Mouse (Mus musculus): ENCODE results near the gene Dennd6b.

The Dennd6b gene

GRCm38 (mm10) chr15:89182328-89182741, 14.0 kb downstream of the Dennd6b start:
- CTCF ChIA-PET = no interaction called here

- CTCF ChIA-PET = no interaction called here
These were observed 14.6 kb downstream of the Dennd6b start for GRCm38 (mm10) chr15:89181561-89182270.

GRCm38 (mm10) chr15:89180571-89181229, 15.6 kb downstream of the Dennd6b start, which contains the start of gene Plxnb2:
Gene Plxnb2 (minus strand): TSS chr15:89180788.
- CTCF ChIA-PET = no interaction called here

- CTCF ChIA-PET = no interaction called here
These were observed 16.2 kb downstream of the Dennd6b start for GRCm38 (mm10) chr15:89180081-89180541.

GRCm38 (mm10) chr15:89179630-89179964, 16.7 kb downstream of the Dennd6b start:
- CTCF ChIA-PET = no interaction called here

- CTCF ChIA-PET = no interaction called here
These were observed 17.2 kb downstream of the Dennd6b start for GRCm38 (mm10) chr15:89178954-89179629.

GRCm38 (mm10) chr15:89178260-89178860, 17.9 kb downstream of the Dennd6b start:
- CTCF ChIA-PET = no interaction called here

- CTCF ChIA-PET = interaction anchor here (0.5 to 0.8 kb wide), 2 partner anchors 10 to 50 kb away, joined by 3 to 5 read pairs; partner anchors contain the start of gene Hdac10
These were observed 18.6 kb downstream of the Dennd6b start for GRCm38 (mm10) chr15:89177576-89178259.

GRCm38 (mm10) chr15:89177121-89177520, 19.2 kb downstream of the Dennd6b start:
- CTCF ChIA-PET = interaction anchor here (0.5 to 0.8 kb wide), 2 partner anchors 9 to 49 kb away, joined by 3 to 5 read pairs; partner anchors contain the start of gene Hdac10

- CTCF ChIA-PET = interaction anchor here (0.6 kb wide), 1 partner anchor 11 kb away, joined by 21 read pairs; no protein-coding TSS in a partner anchor
These were observed 20.7 kb downstream of the Dennd6b start for GRCm38 (mm10) chr15:89175411-89176155.

- CTCF ChIA-PET = interaction anchor here (0.6 kb wide), 1 partner anchor 12 kb away, joined by 21 read pairs; no protein-coding TSS in a partner anchor
These were observed 21.4 kb downstream of the Dennd6b start for GRCm38 (mm10) chr15:89174889-89175339.

GRCm38 (mm10) chr15:89173906-89174214, 22.4 kb downstream of the Dennd6b start:
- CTCF ChIA-PET = no interaction called here

GRCm38 (mm10) chr15:89173024-89173905, 23.0 kb downstream of the Dennd6b start:
- CTCF ChIA-PET = no interaction called here

- CTCF ChIA-PET = no interaction called here
These were observed 23.9 kb downstream of the Dennd6b start for GRCm38 (mm10) chr15:89172276-89172935.

- CTCF ChIA-PET = no interaction called here
These were observed 24.7 kb downstream of the Dennd6b start for GRCm38 (mm10) chr15:89171526-89172051.

- CTCF ChIA-PET = no interaction called here
These were observed 26.2 kb downstream of the Dennd6b start for GRCm38 (mm10) chr15:89170102-89170501.

- CTCF ChIA-PET = no interaction called here
These were observed 26.9 kb downstream of the Dennd6b start for GRCm38 (mm10) chr15:89169431-89169830.

- CTCF ChIA-PET = no interaction called here
These were observed 27.4 kb downstream of the Dennd6b start for GRCm38 (mm10) chr15:89168922-89169321.

GRCm38 (mm10) chr15:89165478-89165877, 30.8 kb downstream of the Dennd6b start:
- CTCF ChIA-PET = no interaction called here

Data from spleen, embryonic (tissue).